Mouse (Mus musculus) liver, embryonic 14.5 days (tissue): ENCODE measurements around the gene Cpsf6.

ENCODE experiments used
- CTCF ChIP-seq: IDR thresholded peaks from 2 replicates; pipeline ENCODE4 v1.5.1; 2016; ENCODE audit warnings: antibody characterized with exemption, low read depth, control low read depth
- EP300 ChIP-seq: IDR thresholded peaks from 2 replicates; pipeline ENCODE4 v1.6.1; 2016; ENCODE audit warnings: antibody characterized with exemption, low read depth

DNA sequence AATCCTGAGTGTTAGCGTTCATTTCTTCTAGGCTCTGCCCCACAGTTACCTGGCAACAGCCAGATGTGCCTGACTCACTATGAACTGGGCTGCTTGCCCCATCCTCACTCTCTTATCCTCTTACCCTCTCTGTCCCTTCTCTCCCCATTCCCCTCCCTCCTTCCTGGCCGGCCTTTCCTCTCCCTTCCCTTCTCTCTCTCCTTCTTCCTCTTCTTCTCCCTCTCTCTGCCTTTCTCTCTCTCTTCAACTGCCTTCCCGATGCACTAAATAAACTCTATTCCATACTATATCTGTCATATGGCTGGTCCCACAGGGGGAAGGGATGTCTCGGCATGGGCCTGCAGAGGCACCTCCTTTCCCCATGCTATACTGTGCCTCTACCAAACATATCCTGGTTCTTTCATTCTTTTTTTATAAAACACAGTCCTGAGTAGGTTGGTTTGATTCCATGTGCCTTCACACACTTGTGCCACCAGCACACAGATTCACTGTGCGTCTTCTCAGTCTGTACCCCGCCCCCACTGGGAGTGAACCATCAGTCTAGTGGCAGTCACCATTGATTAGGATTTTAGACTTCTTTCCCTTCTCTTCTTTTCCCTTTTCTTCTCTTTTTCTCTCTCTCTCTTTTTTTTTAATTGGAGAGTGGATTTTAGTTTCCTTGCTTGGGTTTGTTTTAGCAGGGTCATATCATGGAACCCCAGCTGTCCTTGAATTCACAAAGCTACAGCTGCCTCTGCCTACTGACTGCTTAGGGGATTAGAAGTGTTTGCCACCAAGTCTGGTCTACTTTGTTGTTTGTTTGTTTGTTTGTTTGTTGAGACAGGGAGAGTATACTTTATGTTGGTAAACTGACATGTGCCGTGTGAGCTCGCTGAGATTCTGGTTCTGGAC lies 27.3 kb upstream of the Cpsf6 start:
- TF ChIP-seq CTCF (no peak), EP300 (no peak)
